Mouse (Mus musculus) liver, adult 2 months (tissue): ENCODE measurements at regions not wholly inside any gene's neighbourhood (a gene's known extent, or its start where the extent isn't known, plus 50 kb on each side); places are given as distances from the start of the nearest gene placed in this dataset.
A peak's percentile ranks its signal among the peaks of the same experiment; 100 is the strongest.

Experiments used
- DNase-seq: peaks from one replicate; pipeline ENCODE4 v3.0.0-alpha.2; 2011; ENCODE audit warnings: low read depth, low spot score; ENCODE audit errors: extremely low read depth
- H3K27ac ChIP-seq: fragments of 200-500 bp; replicated peaks from 2 replicates; pipeline ENCODE4 v1.5.1; 2012; ENCODE audit warnings: low read depth, mild to moderate bottlenecking, control low read depth, inconsistent platforms, low read length; ENCODE audit not compliant: insufficient read depth
- H3K27me3 ChIP-seq: fragments of 200-500 bp; 2 replicates; pipeline ENCODE4 v1.6.1; 2012; ENCODE audit warnings: mild to moderate bottlenecking, moderate library complexity, low read length, inconsistent platforms; ENCODE audit not compliant: control insufficient read depth, insufficient read depth
- H3K36me3 ChIP-seq: fragments of 200-500 bp; 2 replicates; pipeline ENCODE4 v1.6.1; 2012; ENCODE audit warnings: low read length, inconsistent platforms; ENCODE audit not compliant: control insufficient read depth, insufficient read depth
- H3K4me1 ChIP-seq: fragments of 200-500 bp; 2 replicates; pipeline ENCODE4 v1.6.1; 2011; ENCODE audit warnings: low read length; ENCODE audit not compliant: control insufficient read depth, insufficient read depth
- H3K4me3 ChIP-seq: fragments of 200-500 bp; 2 replicates; pipeline ENCODE4 v1.5.1; 2011; ENCODE audit warnings: low read depth, mild to moderate bottlenecking, control low read depth, low read length, moderate library complexity; ENCODE audit not compliant: insufficient read depth
- H3K79me2 ChIP-seq: fragments of 200-500 bp; 2 replicates; pipeline ENCODE4 v1.6.1; 2012; ENCODE audit warnings: inconsistent platforms, mild to moderate bottlenecking, low read length, moderate library complexity; ENCODE audit not compliant: control insufficient read depth, insufficient read depth
- H3K9ac ChIP-seq: fragments of 200-500 bp; 2 replicates; pipeline ENCODE4 v1.6.1; 2012; ENCODE audit warnings: low read depth, mild to moderate bottlenecking, control low read depth, inconsistent platforms, low read length
- CTCF ChIP-seq: fragments of 200-500 bp; IDR thresholded peaks from 2 replicates; pipeline ENCODE4 v1.5.1; 2011; ENCODE audit warnings: low read depth, low read length, control low read depth
- POLR2A ChIP-seq: fragments of 200-500 bp; IDR thresholded peaks from 2 replicates; pipeline ENCODE4 v1.6.1; 2011; ENCODE audit warnings: low read length, control low read depth; ENCODE audit not compliant: insufficient read depth; ENCODE audit errors: extremely low read depth
- WGBS: fragments of 180-500 bp; shearing (Covaris S2); methylation state at CpG from one replicate; pipeline ENCODE4 v1.1.7; 2018; 5-methylcytosine and 5-hydroxymethylcytosine counted together

DNA sequence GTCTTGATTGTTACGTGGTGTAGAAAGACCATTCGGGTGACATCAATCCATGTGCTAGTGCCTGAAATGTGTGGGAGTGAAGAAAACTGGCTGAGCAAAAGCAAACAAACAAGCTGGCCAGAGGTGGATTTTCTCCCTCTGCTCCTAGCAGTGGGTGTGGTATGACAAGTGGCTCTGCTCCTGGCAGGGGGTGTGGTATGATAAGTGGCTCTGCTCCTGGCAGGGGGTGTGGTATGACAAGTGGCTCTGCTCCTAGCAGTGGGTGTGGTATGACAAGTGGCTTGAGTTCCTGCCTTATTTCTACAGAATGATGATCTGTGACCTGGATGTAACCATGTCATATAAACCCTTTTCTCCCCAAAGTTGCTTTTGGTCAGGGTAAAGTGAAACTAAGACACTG lies 108.8 kb upstream of the Ldah start:
- no peaks in the 10 kb centered on the region for H3K4me1 ChIP-seq
- no peaks in the 10 kb centered on the region for H3K36me3 ChIP-seq
- H3K4me3 ChIP-seq = no peak overlapping the region
- no peak for DNase-seq
- no peaks in the 10 kb centered on the region for H3K79me2 ChIP-seq
- WGBS = 63% methylated on average over 2 of the region's 2 CpGs
- TF ChIP-seq POLR2A = no peak
- TF ChIP-seq CTCF = no peak
- no peaks in the 10 kb centered on the region for H3K27me3 ChIP-seq
- H3K9ac ChIP-seq = no peak overlapping the region
- no peak overlapping the region for H3K27ac ChIP-seq

- WGBS = 35% methylated on average over 2 of the region's 2 CpGs
- peak; percentile 19 for DNase-seq
- TF ChIP-seq CTCF = 0 out of 2 replicates have a peak, but pooled peaks have one; percentile 9
- TF ChIP-seq POLR2A = no peak
Observed at GRCm38 (mm10) chr12:8099821-8100220, 108.1 kb upstream of the Ldah start.

DNA sequence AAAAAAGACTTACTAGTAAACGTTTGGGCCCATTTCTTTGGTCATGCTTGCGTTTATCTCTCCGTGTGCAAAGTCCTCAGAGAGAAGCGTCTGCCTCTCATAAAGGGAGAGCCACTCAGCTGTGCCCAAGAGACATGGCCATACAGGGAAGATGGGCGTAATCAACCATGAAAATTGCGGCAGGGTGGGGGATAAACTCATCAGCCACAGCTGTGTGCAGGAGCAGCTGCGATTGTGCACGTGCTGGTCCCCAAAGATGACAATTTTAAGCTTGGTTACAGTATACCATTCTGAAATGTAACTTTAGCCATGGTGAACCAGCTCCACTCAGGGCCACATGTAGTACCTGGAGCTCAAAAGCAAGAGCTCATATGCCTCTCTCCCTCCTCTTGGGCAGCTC lies 106.1 kb upstream of the Ldah start:
- Histone ChIP-seq H3K27me3 (no peaks in the 10 kb centered on the region), H3K4me1 (no peaks in the 10 kb centered on the region), H3K4me3 (no peak overlapping the region), H3K36me3 (no peaks in the 10 kb centered on the region), H3K79me2 (no peaks in the 10 kb centered on the region), H3K27ac (no peak overlapping the region), H3K9ac (no peak overlapping the region)
- TF ChIP-seq CTCF (no peak), POLR2A (no peak)
- WGBS = 83% methylated on average over 8 of the region's 8 CpGs
- DNase-seq = no peak

More at GRCm38 (mm10) chr12:8099821-8100220, 108.1 kb upstream of the Ldah start:
- no peak overlapping the region for H3K27ac ChIP-seq
- H3K4me3 ChIP-seq = no peak overlapping the region
- no peak overlapping the region for H3K9ac ChIP-seq
- no peaks in the 10 kb centered on the region for H3K79me2 ChIP-seq
- H3K36me3 ChIP-seq = no peaks in the 10 kb centered on the region
- H3K27me3 ChIP-seq = no peaks in the 10 kb centered on the region
- no peaks in the 10 kb centered on the region for H3K4me1 ChIP-seq

GRCm38 (mm10) chr12:8103259-8103658 lies 104.6 kb upstream of the Ldah start:
- Histone ChIP-seq H3K36me3 (no peaks in the 10 kb centered on the region), H3K79me2 (no peaks in the 10 kb centered on the region), H3K9ac (no peak overlapping the region), H3K4me3 (no peak overlapping the region), H3K27ac (no peak overlapping the region), H3K27me3 (no peaks in the 10 kb centered on the region), H3K4me1 (no peaks in the 10 kb centered on the region)
- DNase-seq = no peak
- TF ChIP-seq CTCF (no peak), POLR2A (no peak)
- 86% methylated on average over 9 of the region's 9 CpGs for WGBS

- H3K36me3 ChIP-seq = no peaks in the 10 kb centered on the region
- no peaks in the 10 kb centered on the region for H3K79me2 ChIP-seq
- 67% methylated on average over 4 of the region's 4 CpGs for WGBS
- TF ChIP-seq POLR2A (no peak), CTCF (no peak)
- no peak overlapping the region for H3K9ac ChIP-seq
- peaks cover 12% of the 10 kb centered on the region; the same call in 1 of the 2 replicates for H3K4me1 ChIP-seq
- H3K27me3 ChIP-seq = no peaks in the 10 kb centered on the region
- no peak for DNase-seq
- H3K4me3 ChIP-seq = no peak overlapping the region
- H3K27ac ChIP-seq = no peak overlapping the region
Observed at GRCm38 (mm10) chr12:8107137-8107536, 100.8 kb upstream of the Ldah start.

- TF ChIP-seq POLR2A = no peak
- TF ChIP-seq CTCF = no peak
- 29% methylated on average over 5 of the region's 5 CpGs for WGBS
- no peak overlapping the region for H3K9ac ChIP-seq
- DNase-seq = peak; percentile 82
- H3K27me3 ChIP-seq = no peaks in the 10 kb centered on the region
- H3K4me1 ChIP-seq = peaks cover 12% of the 10 kb centered on the region; the same call in 1 of the 2 replicates
- no peak overlapping the region for H3K27ac ChIP-seq
- no peaks in the 10 kb centered on the region for H3K36me3 ChIP-seq
- H3K79me2 ChIP-seq = no peaks in the 10 kb centered on the region
- H3K4me3 ChIP-seq = no peak overlapping the region
Observed at GRCm38 (mm10) chr12:8109203-8109770, 98.6 kb upstream of the Ldah start.
